ENCODE assay signal across 8 mouse cellular contexts in the genomic region with DNA sequence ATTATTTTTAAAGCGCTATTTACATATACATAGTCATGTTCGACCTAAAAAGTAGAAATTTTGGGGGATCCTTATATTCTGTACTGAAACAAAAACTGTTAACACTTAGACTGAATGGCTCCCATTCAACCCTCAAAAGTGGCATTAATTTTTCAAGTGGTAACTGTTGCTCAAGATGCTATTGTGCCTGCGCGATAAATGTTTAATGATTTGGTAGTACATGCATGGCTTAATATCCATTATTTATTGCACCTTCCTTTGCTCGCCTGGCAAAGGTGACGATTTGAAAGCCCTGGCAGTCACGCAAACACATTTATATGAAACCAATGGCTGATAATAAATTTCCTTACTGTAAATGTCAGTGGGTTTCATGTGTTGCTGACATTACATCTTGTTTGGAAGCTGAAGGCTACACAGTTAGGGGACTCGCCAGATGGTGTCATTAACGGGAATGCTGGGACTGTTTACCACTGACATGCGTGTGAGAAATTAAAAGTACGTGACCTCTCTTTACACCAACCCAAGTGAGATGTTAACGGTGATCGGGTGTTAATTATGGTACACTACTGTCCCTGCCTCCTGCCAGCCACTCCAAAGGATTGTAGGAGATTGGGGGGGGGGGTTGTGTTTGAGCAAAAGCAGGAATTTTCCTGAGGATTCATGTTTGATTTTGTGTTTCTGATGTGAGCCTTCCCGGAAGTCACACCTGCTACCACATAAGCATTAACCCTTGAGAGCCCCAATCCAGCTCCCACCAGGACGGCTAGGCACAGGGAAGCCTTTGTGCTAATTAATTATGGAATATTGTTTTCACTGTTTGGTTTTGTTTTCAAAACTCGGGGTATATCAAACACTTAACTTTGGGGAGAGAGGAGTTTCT.
DNase-seq lines count a peak whose midpoint lies in the region; ATAC-seq and TF ChIP-seq lines count a peak whose summit lies in the region.

No protein-coding gene starts in this region.

- no peak overlapping the region for H3K9ac ChIP-seq in heart, postnatal 0 days (replicated peaks; ENCODE audit: low read depth, low read length)
- no peak overlapping the region for H3K9ac ChIP-seq in hindbrain, embryonic 14.5 days

- no peaks in the 10 kb centered on the region for H3K36me3 ChIP-seq in heart, postnatal 0 days (replicated peaks; ENCODE audit: control insufficient read depth, insufficient read depth, low read length)
- no peaks in the 10 kb centered on the region for H3K36me3 ChIP-seq in embryonic facial prominence, embryonic 10.5 days (replicated peaks)
- no peaks in the 10 kb centered on the region for H3K36me3 ChIP-seq in hindbrain, embryonic 14.5 days (replicated peaks; ENCODE audit: control insufficient read depth, insufficient read depth)
- H3K36me3 ChIP-seq in myocyte (ENCODE audit: control insufficient read depth, insufficient read depth) = no peaks in the 10 kb centered on the region

- WGBS in heart, postnatal 0 days = 69% methylated on average over 16 of the region's 16 CpGs
- WGBS in embryonic facial prominence, embryonic 10.5 days = 68% methylated on average over 16 of the region's 16 CpGs
- 32% methylated on average over 16 of the region's 16 CpGs for WGBS in hindbrain, embryonic 14.5 days

- 0 out of 2 replicates have a peak overlapping the region, but pooled peaks have one; percentile 11 for H3K4me2 ChIP-seq in heart, postnatal 0 days (ENCODE audit: low read depth, low read length)
- peak overlapping the region; percentile 34 for H3K4me2 ChIP-seq in hindbrain, embryonic 14.5 days (replicated peaks)
- H3K4me2 ChIP-seq in myocyte (ENCODE audit: low read depth) = peak overlapping the region; percentile 39

- no peak for DNase-seq in heart, postnatal 0 days (ENCODE audit: low spot score)
- no peak for DNase-seq in heart, adult 9 months (ENCODE audit: low spot score in 2 of 2)
- no peak for DNase-seq in embryonic facial prominence, embryonic 10.5 days (ENCODE audit: low spot score)
- no peak for DNase-seq in hindbrain, embryonic 14.5 days (ENCODE audit: low spot score)
- no peak for DNase-seq in layer of hippocampus, postnatal 14 days (ENCODE audit: low spot score in 2 of 2)
- no peak for DNase-seq in spleen, adult 18-20 months
- no peak for DNase-seq in kidney, postnatal 14 days

- TF ChIP-seq EP300 in heart, postnatal 0 days (IDR thresholded peaks at IDR 0.05; ENCODE audit: low read depth) = no peak

- ATAC-seq in heart, postnatal 0 days (ENCODE audit: insufficient read depth, low read depth) = no peak
- ATAC-seq in hindbrain, embryonic 14.5 days (ENCODE audit: low FRiP score) = peak; percentile 38; the same call in 1 of the 2 replicates

- no peaks in the 10 kb centered on the region for H3K27me3 ChIP-seq in heart, postnatal 0 days (ENCODE audit: control insufficient read depth, insufficient read depth, low read length)
- no peaks in the 10 kb centered on the region for H3K27me3 ChIP-seq in embryonic facial prominence, embryonic 10.5 days (replicated peaks; ENCODE audit: low read depth, poor library complexity, severe bottlenecking)
- H3K27me3 ChIP-seq in hindbrain, embryonic 14.5 days (ENCODE audit: control insufficient read depth, insufficient read depth, low read length) = no peaks in the 10 kb centered on the region
- no peaks in the 10 kb centered on the region for H3K27me3 ChIP-seq in myocyte (ENCODE audit: control insufficient read depth, insufficient read depth, insufficient read length)

- no peak overlapping the region for H3K4me3 ChIP-seq in heart, postnatal 0 days (ENCODE audit: low read depth, low read length)
- peak overlapping the region; percentile 16; the same call in 1 of the 2 replicates for H3K4me3 ChIP-seq in embryonic facial prominence, embryonic 10.5 days
- no peak overlapping the region for H3K4me3 ChIP-seq in hindbrain, embryonic 14.5 days (replicated peaks; ENCODE audit: low read length)
- no peak overlapping the region for H3K4me3 ChIP-seq in myocyte

- H3K9me3 ChIP-seq in heart, postnatal 0 days (replicated peaks; ENCODE audit: control insufficient read depth, low read length) = no peaks in the 10 kb centered on the region
- no peaks in the 10 kb centered on the region for H3K9me3 ChIP-seq in embryonic facial prominence, embryonic 10.5 days
- no peaks in the 10 kb centered on the region for H3K9me3 ChIP-seq in hindbrain, embryonic 14.5 days (ENCODE audit: control insufficient read depth, low read length)

- no peak for TF ChIP-seq POLR2A in myocyte (IDR thresholded peaks at IDR 0.05; ENCODE audit: insufficient read length, low read depth)

- no peak overlapping the region for H3ac ChIP-seq in myocyte (ENCODE audit: control insufficient read depth, insufficient read length)

- no peaks in the 10 kb centered on the region for H3K4me1 ChIP-seq in heart, postnatal 0 days (ENCODE audit: control insufficient read depth, insufficient read depth)
- H3K4me1 ChIP-seq in embryonic facial prominence, embryonic 10.5 days = peaks cover 50% of the 10 kb centered on the region
- H3K4me1 ChIP-seq in hindbrain, embryonic 14.5 days (replicated peaks; ENCODE audit: control insufficient read depth, insufficient read depth, low read length) = peaks cover 19% of the 10 kb centered on the region

- H3K27ac ChIP-seq in heart, postnatal 0 days (ENCODE audit: low read depth) = no peak overlapping the region
- peak overlapping the region; percentile 51 for H3K27ac ChIP-seq in embryonic facial prominence, embryonic 10.5 days (replicated peaks)
- 0 out of 2 replicates have a peak overlapping the region, but pooled peaks have one; percentile 10 for H3K27ac ChIP-seq in hindbrain, embryonic 14.5 days

- TF ChIP-seq CTCF in heart, postnatal 0 days (IDR thresholded peaks at IDR 0.05; ENCODE audit: low read depth) = no peak

- H3K79me2 ChIP-seq in myocyte (ENCODE audit: control insufficient read depth, insufficient read depth) = no peaks in the 10 kb centered on the region

TF ChIP-seq in myocyte, 11 proteins besides CTCF, POLR2A, EP300 and RAD21:
- TF ChIP-seq MYOG (IDR thresholded peaks at IDR 0.05; ENCODE audit: control insufficient read depth in 1 of 3, insufficient read depth in 1 of 3, insufficient read length in 2 of 3, low read depth in 2 of 3) (no peak), SRF (IDR thresholded peaks at IDR 0.05; ENCODE audit: control insufficient read depth, insufficient read length, low read depth) (no peak), TCF3 (IDR thresholded peaks at IDR 0.05; ENCODE audit: insufficient read length, low read depth) (no peak), MYOD1 (IDR thresholded peaks at IDR 0.05; ENCODE audit: control insufficient read depth in 1 of 3, insufficient read length in 2 of 3, low read depth in 2 of 3) (no peak), USF1 (IDR thresholded peaks at IDR 0.05; ENCODE audit: low read depth) (no peak), E2F4 (IDR thresholded peaks at IDR 0.05; ENCODE audit: insufficient read depth) (no peak), CEBPB (IDR thresholded peaks at IDR 0.05; ENCODE audit: insufficient read depth, poor library complexity, severe bottlenecking) (no peak), MAX (IDR thresholded peaks at IDR 0.05; ENCODE audit: low read depth) (no peak)
